Mouse (Mus musculus) kidney, adult 18-20 months (tissue): ENCODE data around the gene Sbno2.

Source experiments
- DNase-seq: peaks from one replicate; pipeline ENCODE4 v3.0.0; 2021

Gene Sbno2

GRCm38 (mm10) chr10:80030736-80031135 lies 74.6 kb downstream of the Sbno2 start:
- no peak for DNase-seq

DNA sequence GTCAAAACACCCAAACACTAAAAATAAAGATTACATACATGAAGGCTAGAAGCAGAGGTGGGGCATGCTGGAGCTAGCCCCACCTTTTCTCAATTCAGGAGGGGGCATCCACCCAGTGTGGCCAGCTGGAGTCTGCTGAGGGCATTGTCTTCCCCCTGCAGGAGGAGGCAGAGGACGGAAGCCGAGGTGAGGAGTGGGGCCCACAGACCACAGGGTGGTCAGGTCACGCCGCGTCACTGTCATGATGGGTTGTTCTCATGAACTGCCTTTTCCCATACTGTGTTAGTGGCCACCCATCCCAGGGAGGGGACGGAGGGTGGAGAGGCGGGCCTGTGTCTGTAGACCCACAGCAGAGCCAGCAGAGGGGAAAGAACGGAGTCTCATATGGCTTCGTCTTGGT lies 75.2 kb downstream of the Sbno2 start:
- DNase-seq: no peak

DNA sequence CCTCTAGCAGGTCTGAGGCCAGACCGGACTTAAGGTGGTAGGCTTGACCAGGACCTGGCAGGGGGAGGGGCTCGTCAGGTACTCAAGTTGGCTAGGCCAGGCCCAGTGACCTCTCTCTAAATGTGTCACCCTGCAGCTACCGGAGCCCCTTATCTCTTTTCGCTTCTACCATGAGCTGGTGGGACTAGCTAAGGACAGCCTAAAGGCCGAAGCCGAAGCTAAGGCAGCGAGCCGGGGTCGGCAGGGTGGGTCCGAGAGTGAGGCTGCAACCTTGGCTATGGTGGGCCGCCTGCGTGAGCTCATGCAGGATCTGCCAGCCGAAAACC lies 76.9 kb downstream of the Sbno2 start:
- no peak for DNase-seq

DNA sequence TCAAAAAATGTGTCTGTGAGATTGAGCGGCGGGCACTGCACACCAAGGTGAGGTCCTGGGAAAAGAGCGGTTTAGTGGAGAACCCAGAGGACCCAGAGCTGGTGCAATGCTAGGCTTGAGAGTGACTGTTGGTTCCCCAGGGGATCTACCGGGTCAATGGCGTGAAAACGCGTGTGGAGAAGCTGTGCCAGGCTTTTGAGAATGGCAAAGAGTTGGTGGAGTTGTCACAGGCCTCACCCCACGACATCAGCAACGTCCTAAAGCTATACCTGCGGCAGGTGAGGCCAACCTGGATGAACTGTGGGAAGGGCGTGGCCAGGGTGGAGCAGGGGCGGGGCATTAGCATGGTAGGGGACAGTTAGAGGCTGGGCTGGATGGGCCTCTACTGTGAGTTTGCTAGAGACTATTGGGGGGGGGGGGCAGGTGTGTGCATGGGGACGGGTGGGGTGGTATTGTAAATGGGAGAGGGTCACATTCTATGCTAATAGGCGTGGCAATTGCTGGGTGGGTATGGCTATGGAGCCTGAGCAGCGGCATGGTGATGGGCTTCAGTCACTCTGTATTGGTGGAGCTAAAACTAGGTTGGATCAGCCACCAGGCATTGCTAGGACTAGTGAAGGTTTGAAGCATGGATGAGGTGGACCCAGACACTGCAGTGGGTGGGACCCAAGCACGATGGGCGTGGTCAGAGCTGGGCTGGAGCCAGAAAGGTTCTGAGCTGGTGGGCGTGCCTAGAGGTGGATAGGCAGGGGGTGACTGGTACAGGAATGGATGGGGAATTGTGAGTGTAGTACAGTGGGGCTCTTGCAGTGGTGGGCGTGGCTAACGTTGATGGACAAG lies 77.5 kb downstream of the Sbno2 start:
- DNase-seq: no peak

GRCm38 (mm10) chr10:80025889-80026288 lies 79.5 kb downstream of the Sbno2 start:
- no peak for DNase-seq

DNA sequence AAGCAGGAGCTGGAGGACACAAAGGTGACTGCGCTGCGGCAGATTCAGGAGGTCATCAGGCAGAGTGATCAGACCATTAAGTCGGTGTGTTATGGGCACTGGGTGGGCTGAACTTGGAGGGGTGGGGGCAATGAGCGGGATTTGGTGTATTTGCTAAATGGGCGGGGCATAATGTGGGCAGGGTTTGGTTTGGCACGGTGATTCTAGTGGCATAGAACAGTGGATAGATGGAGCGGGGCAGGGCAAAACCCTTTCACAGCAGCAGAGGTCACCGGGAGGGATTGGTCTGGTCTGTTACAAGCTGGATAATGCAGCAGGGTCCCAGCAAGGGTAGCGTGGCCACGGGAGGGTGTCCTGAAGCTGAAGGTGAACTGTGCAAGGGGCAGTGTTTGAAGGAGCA lies 79.9 kb downstream of the Sbno2 start:
- DNase-seq: no peak

GRCm38 (mm10) chr10:80025044-80025347 lies 80.4 kb downstream of the Sbno2 start:
- DNase-seq: no peak

DNA sequence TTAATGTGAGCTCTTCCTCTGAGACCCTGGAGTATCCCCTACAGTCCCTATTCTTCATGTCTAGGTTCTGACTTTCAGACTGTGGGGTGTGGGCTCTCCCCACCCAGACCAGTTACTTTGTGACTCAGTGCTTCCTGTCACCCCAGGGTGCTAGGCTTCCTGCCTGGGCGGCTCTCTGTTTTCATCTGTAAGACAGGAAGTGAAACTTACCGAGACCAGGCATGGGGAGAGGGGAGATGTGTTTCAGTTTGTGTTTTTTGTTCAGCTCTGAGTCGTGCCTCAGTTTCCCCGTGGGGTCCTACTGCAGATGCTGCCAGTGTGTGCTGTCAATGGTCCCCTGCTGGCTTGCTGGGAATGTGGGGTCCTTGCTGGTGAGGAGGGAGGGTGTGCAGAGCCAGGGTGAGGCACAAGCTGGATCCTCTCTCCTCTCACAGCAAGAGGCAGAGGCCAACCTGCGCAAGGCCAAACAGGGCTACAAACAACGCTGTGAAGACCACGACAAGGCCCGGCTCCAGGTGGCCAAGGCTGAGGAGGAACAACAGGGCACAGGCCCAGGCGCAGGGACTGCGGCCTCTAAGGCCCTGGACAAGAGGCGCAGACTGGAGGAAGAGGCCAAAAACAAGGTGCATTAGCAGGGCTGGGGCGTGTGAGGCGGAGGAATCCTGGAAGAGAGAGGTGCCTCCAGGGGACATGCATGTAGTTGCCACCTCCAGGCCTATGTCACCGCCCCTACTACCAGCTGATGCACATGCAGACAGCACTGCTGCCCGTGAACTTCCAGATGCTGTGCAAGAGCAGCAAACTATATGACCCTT lies 80.9 kb downstream of the Sbno2 start:
- DNase-seq: no peak

DNA sequence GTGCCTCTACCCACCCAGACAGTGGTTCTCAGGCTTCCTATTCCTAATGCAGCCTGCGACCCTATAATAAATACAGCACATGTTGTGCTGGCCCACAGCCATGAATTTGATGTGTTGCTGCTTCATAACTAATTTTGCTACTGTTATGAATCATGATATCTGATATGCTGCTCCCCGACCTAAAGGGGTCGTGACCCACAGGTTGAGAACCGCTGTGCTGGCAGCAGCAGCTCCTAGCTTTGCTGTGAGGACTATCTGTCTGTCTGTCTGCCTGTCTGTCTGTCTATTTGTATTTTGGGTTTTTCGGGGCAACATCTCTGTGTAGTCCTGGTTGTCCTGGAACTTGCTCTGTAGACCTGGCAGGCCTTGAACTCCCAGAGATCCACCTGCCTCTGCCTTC lies 81.6 kb downstream of the Sbno2 start:
- DNase-seq: no peak

DNA sequence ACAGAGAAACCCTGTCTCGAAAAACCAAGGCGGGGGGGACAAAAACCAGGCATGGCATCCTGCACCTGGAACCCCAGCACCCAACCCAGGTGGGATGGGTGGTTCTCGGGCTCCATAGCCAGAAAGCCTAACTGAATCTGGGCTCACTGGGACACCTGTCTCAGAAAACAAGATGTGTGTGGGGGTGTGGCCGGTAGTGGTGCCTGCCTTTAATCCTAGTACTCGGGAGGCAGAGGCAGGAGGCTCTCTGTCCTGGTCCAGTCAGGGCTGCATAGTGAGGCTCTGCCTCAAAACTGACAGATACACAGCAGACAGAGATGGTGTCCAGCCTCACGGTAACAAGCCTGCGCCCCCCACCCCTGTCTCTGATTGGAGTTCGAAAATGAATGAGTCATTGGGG lies 82.6 kb downstream of the Sbno2 start:
- no peak for DNase-seq

GRCm38 (mm10) chr10:80022164-80022563 lies 83.2 kb downstream of the Sbno2 start:
- no peak for DNase-seq

- no peak for DNase-seq
Measured at GRCm38 (mm10) chr10:80021320-80021641, 84.1 kb downstream of the Sbno2 start.

- no peak for DNase-seq
Measured at GRCm38 (mm10) chr10:80020603-80021319, 84.6 kb downstream of the Sbno2 start.

DNA sequence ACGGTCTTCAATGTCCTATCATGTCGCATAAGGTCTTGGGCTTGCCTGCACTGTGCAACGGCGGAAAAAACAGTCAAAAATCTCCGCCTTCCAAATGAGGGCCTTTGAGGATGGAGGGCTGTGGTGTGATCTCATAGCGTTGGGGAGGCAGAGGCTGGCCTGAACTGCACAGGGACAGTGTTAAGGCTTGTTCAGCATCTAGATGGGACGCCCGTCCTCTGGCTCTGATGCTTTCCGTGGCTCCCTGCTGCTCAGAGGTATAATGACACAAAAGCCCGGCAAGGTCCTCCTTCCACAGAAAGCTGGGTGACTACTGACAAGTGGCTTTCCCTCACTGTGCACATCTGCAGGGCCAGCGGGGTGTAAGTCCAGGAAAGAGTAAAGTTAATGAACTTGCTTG lies 85.2 kb downstream of the Sbno2 start:
- no peak for DNase-seq

- DNase-seq: no peak
Measured at GRCm38 (mm10) chr10:80019471-80020131, 85.8 kb downstream of the Sbno2 start.

DNA sequence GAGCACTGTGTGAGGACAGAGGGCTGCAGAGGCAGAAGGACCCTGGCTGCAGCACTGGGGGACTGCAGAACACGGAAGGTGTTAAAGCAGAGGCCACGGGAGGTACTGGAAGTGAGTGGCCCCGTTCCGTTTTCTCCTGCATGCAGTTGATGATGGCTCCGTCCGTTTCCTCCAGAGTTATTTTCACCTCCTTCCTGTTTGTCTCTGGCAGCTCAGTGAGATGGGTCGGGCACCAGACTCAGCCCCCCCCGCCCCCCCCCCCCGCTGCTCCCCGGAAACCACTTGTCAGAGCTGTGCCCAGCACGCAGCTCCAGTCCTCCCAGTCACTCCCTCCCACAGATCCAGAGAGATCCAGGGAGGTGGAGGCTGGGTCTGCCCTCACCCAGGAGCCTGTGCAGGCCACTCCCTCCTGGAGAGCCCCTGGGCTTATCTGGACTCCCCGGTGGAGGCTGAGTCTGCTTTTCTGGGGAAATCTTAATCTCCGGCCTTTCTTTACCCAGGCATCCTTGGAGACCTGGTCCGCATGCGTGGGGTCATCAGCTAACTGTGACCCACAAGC lies 86.6 kb downstream of the Sbno2 start:
- peak; percentile 31 for DNase-seq

- no peak for DNase-seq
Measured at GRCm38 (mm10) chr10:80017771-80018170, 87.6 kb downstream of the Sbno2 start.

DNA sequence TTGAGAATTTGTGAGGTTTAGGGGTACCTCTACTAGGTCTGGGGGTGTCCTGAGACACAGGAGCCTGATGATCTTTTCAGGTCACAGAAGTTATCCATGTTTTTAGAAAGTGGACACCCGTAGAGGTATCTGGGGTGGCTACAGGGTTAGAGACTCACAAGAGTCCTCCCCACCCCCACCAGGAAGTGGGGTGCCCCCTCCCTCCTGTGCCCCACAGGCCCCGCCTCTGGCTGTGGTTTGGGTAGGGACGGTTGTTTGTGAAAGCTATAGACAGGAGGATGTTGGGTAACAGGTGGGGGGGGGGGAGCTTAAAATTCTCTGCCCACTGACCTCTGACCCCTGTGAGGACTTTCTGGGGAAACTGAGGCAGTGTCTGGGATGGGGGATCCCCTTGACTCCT lies 88.0 kb downstream of the Sbno2 start:
- no peak for DNase-seq

DNA sequence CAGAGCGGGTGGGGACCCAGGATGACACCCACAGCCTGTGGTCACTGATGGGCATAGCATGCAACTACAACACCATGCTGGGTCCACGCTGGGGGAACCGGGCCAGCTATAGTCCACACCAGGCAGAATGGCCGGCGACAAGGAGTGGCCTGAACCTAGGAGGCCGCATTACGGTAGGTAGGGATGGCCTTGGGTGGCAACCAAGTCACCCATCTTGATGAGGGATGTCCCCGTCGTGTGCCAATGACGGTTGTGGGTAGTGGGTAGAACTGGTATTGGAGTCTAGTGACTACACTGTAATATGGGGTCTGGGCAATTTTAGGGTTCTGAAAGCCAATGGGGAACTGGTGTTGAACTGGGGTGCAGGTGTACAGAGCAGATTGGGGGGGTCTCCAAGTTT lies 88.4 kb downstream of the Sbno2 start:
- no peak for DNase-seq

DNA sequence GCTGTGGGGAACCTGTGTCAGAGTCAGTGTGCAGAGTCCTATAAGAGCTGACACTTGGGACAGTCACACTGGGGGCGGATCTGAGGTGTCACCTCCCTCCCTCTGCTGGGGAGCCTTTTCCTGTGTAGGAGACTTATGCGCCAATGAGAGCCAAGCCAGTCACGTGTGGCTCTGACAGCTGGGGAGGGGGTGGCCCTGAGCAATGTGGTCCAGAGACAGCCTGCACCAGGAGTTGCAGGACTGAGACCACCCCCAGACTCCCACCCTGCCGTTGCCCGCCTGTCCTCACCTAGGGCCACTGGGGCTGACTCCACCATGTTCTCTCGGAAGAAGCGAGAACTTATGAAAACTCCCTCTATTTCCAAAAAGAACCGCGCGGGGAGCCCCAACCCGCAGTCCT lies 88.9 kb downstream of the Sbno2 start, which contains the start of gene Arhgap45:
Arhgap45 (plus strand) TSS at position 143 of the 400 bp plus-strand sequence.
- no peak for DNase-seq

DNA sequence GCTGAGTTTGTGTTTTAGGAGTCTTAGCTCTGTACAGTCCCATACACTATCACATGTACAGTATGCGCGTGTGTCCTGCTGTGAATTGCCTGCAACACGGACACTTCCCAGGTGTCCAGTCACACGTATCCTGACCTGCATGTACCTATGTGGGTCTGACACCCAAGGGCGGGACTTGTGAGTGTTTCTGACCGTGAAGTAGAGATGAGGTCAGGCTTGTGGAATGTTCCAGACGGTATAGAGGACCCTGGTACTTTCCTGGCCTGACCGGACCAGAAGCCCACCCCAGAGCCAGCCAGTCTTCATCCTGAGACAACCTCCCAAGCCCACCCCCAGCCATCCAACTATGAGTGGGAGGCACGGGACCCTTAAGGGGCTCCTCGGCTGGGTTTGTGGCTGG lies 89.8 kb downstream of the Sbno2 start:
- no peak for DNase-seq

DNA sequence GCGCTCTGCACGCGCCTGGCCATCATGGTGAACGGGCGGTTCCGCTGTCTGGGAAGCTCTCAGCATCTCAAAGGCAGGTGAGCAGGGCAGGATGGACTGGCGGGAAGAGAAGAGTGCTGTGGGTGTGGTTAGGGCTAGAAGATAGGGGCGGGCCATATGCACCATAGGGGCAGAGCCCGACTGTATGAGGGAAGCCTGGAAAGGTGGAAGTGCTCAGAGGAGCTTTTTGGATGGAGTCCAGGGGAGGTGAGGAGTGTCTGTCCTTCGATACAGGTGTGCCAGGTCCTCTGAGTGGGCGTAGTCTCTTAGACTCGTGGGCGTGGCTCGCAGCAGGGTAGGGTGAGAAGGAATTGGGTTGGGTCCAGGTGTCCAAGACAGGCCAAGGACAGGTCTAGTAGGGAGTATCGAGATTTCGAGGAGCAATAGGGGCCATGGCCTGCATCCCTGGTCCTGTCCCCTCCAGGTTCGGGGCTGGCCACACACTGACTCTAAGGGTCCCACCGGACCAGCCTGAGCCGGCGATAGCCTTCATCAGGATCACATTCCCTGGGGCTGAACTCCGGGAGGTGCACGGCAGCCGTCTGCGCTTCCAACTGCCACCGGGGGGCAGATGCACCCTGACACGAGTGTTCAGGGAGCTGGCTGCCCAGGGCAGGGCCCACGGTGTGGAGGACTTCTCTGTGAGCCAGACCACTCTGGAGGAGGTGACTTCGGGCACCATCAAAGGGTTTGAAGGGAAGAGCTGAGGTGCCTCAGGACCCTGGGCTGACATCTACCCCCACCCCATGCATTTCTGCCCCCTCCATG lies 90.7 kb downstream of the Sbno2 start:
- no peak for DNase-seq
